Mouse (Mus musculus) embryo, embryonic 10.5 days (tissue): ENCODE data around the gene Synpo2.
"Not testable (repeated sequence)": the region's sequence is repeated elsewhere in the genome, so short reads cannot be mapped to it uniquely, and the experiment has no call there.

Experiments used
- DNase-seq: peaks from one replicate; pipeline ENCODE4 v3.0.0-alpha.2; 2015; ENCODE audit warnings: low spot score

The Synpo2 gene

GRCm38 (mm10) chr3:123130314-123131150 lies 105.4 kb downstream of the Synpo2 start:
- no peak for DNase-seq

DNA sequence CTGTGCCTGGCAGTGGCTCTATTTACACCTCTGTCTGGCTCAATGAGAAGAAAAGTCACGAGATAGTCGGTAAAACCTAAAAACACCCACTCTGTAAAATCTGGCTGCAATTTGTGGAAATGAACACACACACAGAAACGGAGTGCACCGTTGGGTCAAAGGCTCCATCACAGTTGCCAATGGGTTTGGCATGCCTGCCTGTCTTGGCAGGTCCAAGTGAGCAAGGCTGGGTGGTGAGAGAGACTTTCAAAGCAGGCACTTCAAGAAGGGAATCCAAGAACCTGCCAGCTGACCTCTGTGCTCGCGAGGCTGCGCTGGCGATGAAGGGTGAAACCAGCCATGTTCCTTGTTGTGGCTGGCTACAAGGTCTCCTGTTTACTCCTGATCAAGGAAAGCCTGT lies 107.2 kb downstream of the Synpo2 start:
- no peak for DNase-seq

GRCm38 (mm10) chr3:123128091-123128490 lies 107.9 kb downstream of the Synpo2 start:
- peak; percentile 25 for DNase-seq

- DNase-seq, result not testable (repeated sequence)
These were observed 109.2 kb downstream of the Synpo2 start for GRCm38 (mm10) chr3:123126741-123127140.

DNA sequence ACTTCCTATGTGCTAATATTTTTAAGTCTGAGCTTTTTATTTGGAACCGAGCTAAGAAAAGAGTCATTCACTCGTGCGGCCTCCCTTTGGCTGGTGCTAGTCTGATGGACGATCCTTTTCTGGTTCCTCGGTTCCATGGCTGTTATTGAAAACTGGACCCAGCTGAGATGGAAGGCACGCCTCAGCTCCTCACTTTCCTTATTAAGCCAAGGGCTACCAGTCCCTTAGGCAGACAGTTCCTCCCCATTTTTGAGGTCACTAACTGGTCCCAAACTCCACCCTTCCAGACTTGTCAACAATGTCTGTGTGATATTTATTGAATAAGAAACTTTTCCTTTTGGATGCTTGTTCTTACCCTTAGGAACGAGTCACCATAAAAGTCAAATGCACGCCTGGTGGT lies 112.1 kb downstream of the Synpo2 start:
- no peak for DNase-seq

GRCm38 (mm10) chr3:123122151-123123030 lies 113.6 kb downstream of the Synpo2 start:
- no peak for DNase-seq

DNA sequence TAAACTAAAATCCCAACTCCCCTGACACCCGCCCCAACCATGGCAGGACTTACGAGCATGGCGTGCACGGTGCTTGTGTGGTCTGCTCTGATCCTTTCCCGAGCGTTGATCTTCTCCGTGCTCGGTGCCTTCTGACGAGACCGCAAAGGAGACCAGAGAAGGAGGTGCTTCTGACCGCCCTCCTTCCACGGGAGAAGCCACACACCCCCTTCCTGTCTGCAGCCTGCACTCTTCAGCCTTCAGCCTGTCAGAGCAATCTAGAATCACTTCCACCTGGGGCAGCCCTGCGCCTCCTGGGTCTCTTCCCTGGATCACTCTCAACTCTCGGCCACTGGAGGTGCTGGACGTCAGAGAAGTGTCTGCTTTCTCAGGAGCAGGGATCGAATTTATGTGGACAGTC lies 119.0 kb downstream of the Synpo2 start:
- peak; percentile 18 for DNase-seq

DNA sequence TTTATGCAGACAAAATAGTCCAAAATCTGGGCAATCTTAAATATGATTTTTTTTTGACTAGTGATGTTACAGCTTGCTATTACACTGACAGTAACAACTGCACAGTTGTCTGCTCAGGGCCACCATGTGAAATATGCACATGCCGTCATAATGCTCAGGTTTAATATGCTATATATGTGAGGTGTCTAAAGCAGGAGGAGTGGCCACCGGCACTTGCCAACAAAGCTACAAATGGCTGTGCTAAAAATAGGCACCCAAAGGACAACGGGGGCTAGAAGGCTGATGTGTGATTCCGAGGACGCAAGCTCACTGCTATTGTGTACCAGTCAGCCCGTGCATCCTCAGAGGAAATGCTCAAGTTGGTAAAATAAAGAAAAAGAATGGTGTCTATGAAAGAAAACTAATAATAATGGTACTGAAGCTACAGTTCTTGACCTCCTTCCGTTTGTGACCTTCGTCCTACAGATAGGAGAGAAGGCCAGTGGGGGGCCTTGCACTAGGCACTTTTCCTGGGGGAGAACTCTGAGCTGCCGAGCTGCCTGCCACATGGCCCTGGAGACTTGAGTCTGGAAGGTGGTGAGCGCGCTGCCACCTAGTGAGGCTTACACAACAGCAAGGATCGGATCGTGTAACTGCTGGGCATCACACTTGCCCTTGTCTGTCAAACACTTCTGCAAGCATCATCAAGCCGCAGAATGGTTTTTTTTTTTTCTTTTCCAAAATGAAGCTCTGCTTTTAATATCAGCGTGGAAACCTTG lies 120.0 kb downstream of the Synpo2 start:
- DNase-seq, result peak; percentile 52

GRCm38 (mm10) chr3:123114001-123114635 lies 121.8 kb downstream of the Synpo2 start:
- DNase-seq, result no peak

GRCm38 (mm10) chr3:123112781-123113180 lies 123.2 kb downstream of the Synpo2 start:
- DNase-seq, result no peak

DNA sequence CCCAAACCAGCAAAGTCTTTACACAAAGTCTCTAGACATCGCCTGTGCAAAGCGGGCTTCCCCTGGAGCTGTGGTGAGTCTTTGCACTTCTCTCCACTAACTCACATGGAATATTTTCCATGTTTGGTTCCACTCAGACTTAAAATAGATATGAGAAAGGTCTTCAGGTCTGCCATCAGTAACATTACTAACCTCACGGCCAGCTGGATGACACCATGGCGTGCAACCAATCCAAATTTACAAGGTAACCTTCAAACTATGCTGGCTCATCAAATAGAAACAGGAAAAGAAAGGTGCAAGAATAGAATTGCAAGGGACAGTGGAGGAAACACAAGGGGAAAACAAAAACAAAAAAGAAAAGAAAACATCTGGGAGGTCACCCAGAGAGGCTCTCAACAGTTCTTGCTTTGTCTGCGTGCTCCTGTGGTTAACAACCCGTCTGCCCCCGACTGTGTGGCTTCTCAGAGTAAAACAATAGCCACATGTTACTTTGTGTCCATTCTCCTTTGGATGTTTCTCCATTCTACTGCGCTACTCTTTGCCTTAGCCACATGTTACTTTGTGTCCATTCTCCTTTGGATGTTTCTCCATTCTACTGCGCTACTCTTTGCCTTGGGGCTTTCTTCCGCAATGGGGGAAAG lies 124.8 kb downstream of the Synpo2 start:
- DNase-seq, result no peak

DNA sequence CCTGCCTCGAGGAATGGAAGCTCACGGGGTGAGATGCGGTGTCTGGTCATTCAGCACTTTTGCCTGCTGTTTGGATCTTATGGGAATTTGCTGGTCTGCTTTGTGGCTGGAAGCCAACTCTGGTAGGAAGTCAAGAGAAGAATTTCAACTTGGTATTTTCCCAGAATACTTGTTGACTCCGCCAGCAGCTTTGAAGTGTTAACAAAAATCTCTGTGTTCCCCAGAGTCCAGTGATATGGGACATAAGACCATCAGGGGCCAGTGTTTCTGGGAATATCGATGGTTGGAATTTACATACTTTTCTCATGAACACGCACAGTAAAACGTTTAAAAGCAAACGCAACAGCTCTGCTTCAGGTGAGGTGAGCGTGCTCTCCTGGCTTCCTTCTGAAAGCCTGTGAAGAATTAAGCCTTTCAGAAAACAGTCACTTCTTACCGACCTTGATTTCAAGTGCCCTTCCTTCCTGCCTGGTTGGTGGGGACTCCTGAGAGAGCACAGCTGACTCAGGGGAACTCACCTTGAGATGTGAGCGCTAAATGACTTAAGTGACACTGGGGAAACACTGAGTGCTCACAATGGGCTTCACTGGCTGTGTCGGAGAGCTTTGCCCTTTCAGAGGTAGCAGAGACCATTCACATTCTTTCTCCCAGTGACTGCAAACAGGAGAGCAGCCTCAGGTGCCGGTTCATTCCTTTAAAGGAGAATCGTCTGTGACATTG lies 128.0 kb downstream of the Synpo2 start:
- DNase-seq, result no peak

DNA sequence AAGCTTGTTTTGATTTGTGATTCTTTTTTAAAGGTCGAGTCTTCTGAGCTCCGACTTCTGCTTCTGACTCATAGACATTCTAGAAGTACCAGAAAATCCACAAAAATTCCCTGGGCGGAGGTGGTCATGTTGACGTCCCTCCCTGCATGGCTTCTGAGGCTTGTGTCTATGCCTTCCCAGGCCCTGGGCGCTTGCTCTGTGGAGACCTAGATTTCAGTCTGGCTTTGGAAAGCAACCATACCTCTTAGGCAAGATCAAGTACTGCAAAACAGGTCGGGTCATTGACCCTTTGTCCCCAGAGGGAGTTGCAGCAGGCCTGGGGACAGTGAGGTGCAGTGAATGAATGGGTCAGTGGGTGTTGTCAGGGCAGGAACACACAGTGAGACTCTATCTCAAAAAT lies 131.6 kb downstream of the Synpo2 start:
- no peak for DNase-seq

DNA sequence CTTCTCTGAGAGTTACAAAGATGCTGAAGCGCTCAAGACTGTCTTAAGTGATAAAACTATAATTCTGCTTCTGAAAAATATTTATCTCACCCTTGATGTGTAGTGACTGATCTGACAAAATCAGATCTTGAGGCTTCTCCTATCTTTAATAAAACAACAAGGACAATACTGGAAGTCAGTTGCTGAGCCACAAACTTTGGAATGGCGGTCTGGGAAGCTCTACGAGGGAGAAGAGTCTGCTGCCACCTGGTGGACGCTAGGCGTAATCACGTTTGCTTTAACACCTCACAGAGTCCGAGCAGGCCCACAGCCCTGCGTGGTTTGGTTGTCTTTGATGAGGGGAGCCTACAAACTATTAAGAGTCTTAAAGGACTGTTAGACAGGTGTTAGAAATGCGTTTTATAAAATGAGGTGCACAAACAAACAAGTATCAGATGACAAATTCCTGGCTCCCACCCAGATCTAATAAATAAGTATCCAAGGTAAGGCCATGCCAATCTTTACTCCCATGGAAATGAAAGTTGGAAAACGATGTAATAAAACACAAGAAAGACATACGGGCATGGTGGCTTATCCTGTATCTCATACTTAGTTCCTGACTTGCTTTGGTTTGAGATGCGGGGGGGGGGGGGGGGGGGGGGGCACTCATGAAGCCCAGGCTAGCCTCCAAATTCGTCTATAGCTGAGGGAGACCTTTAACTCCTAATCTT lies 132.6 kb downstream of the Synpo2 start:
- DNase-seq, result peak; percentile 92

- DNase-seq, result no peak
These were observed 134.2 kb downstream of the Synpo2 start for GRCm38 (mm10) chr3:123101761-123102160.

DNA sequence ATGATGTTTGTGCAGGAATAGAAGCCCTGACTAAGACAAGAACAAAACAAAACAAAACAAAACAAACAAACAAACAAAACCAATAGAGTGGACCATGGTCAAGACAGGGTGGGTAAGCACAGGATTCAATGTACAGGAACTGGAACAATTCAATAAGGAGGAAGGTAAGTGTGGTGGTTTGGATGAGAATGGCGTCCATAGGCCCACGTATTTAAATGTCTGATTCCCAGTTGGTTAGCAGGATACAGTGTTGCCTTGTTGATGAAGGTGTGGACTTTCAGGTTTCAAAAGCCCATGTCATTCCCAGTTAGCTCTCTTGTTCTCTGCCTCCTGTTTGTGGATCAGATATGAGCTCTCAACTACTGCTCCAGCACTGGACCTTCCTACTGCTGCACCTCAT lies 140.8 kb downstream of the Synpo2 start:
- no peak for DNase-seq

GRCm38 (mm10) chr3:123093640-123094361 lies 142.1 kb downstream of the Synpo2 start:
- DNase-seq, result no peak

- peak; percentile 53 for DNase-seq
These were observed 142.9 kb downstream of the Synpo2 start for GRCm38 (mm10) chr3:123092913-123093639.

DNA sequence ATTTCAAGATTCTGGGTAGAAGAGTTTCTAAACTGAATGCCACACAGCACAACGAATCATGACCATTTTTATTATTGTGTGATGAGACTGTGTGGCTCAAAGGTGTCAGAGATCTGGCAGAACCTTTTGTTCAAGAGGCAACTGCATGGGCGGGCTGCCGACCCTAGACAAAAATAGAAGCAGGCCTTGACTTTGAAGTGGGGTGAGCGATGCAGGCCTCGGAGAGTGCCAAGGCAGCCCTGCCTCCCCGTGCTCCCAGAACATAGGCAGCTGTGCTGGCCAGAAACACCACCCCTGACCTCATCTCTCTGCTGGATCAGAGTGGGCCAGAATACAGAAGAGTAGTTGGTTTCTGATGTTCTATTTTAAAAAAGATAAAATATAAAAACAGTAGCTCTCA lies 143.5 kb downstream of the Synpo2 start:
- DNase-seq, result no peak
